Mouse (Mus musculus): ENCODE data around the gene Dpm2. TPM values are rescaled to one million over a fixed set of nuclear protein-coding genes. Genes with fewer than 3 reads are reported as not detected.

Dpm2 gene
- polyA plus RNA-seq, 1 experiment from 2014 or later, result 107 TPM

DNA sequence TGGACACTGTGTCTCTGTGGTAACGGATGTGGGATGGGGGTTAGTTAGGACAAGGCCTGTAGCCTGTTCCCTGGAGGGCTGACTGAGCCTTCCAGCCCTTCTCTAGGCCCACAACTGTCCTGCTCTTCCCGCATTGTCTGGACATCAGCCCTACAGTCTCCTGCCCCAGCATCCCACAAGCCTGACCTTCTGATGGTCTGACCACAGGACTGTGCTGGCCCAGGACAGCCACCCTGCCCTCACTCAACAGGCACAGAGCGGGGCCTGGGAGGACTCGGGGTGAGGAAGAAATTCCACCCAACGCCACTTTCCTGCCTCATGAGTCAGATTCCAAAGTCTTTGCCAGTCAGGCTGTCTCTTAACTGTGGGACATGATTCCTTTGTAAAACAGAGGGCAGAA lies 27.0 kb downstream of the Dpm2 start:
- no peak for DNase-seq (ENCODE audit: low spot score)
- no peak overlapping the region for H3K4me2 ChIP-seq (ENCODE audit: low read depth, low read length)
- no peak overlapping the region for H3K27ac ChIP-seq (replicated peaks; ENCODE audit: low read depth, low read length)
- no peaks in the 10 kb centered on the region for H3K9me3 ChIP-seq (ENCODE audit: control insufficient read depth, low read length)
- 87% methylated on average over 5 of the region's 5 CpGs for WGBS
- H3K9ac ChIP-seq (ENCODE audit: low read depth, low read length), result no peak overlapping the region
- H3K27me3 ChIP-seq (replicated peaks; ENCODE audit: control insufficient read depth, insufficient read depth, low read length), result no peaks in the 10 kb centered on the region
- ATAC-seq (ENCODE audit: low read depth), result no peak
- peaks cover 5% of the 10 kb centered on the region; the same call in 1 of the 2 replicates for H3K4me1 ChIP-seq (ENCODE audit: control insufficient read depth, insufficient read depth, low read length)
- H3K36me3 ChIP-seq (ENCODE audit: control insufficient read depth, insufficient read depth, low read length), result peaks cover 45% of the 10 kb centered on the region; the same call in 1 of the 2 replicates
- H3K4me3 ChIP-seq (ENCODE audit: low read depth, low read length), result no peak overlapping the region

DNA sequence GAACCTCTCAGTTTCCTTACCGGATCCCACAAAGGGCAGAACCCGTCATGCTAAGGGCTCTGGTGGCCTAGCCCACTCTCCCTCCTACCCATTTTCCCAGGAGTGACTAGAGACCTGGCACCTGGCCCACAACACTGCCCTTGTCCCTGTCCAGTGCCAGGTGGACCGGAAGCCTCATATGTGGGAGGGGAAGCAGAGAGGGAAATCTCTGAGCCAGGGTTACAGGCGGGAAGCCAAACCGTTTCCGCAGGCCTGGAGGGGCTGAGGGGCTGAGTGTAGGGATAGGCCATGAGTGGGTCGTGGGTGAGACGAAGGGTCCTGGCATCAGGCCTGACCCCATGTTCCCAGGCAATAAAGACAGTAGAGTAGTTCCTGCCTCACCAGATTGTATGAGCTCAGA lies 27.8 kb downstream of the Dpm2 start:
- Histone ChIP-seq H3K4me1 (ENCODE audit: control insufficient read depth, insufficient read depth, low read length) (peaks cover 5% of the 10 kb centered on the region; the same call in 1 of the 2 replicates), H3K9me3 (ENCODE audit: control insufficient read depth, low read length) (no peaks in the 10 kb centered on the region), H3K36me3 (ENCODE audit: control insufficient read depth, insufficient read depth, low read length) (peaks cover 38% of the 10 kb centered on the region; the same call in 1 of the 2 replicates), H3K4me2 (ENCODE audit: low read depth, low read length) (no peak overlapping the region), H3K9ac (ENCODE audit: low read depth, low read length) (no peak overlapping the region), H3K27me3 (replicated peaks; ENCODE audit: control insufficient read depth, insufficient read depth, low read length) (no peaks in the 10 kb centered on the region), H3K4me3 (ENCODE audit: low read depth, low read length) (no peak overlapping the region), H3K27ac (replicated peaks; ENCODE audit: low read depth, low read length) (no peak overlapping the region)
- ATAC-seq (ENCODE audit: low read depth), result no peak
- 81% methylated on average over 8 of the region's 8 CpGs for WGBS
- DNase-seq (ENCODE audit: low spot score), result no peak

- no peak within 1 kb of the TSS for H3K9ac ChIP-seq (ENCODE audit: low read depth, low read length)
- WGBS, result 82% methylated on average over 3 of the region's 3 CpGs
- no peak within 1 kb of the TSS for H3K27ac ChIP-seq (replicated peaks; ENCODE audit: low read depth, low read length)
- no peaks in the 10 kb centered on the region for H3K27me3 ChIP-seq (replicated peaks; ENCODE audit: control insufficient read depth, insufficient read depth, low read length)
- H3K4me2 ChIP-seq (ENCODE audit: low read depth, low read length), result no peak within 1 kb of the TSS
- no peak for ATAC-seq (ENCODE audit: low read depth)
- DNase-seq (ENCODE audit: low spot score), result no peak
- no peak within 1 kb of the TSS for H3K4me3 ChIP-seq (ENCODE audit: low read depth, low read length)
- peaks cover 5% of the 10 kb centered on the region; the same call in 1 of the 2 replicates for H3K4me1 ChIP-seq (ENCODE audit: control insufficient read depth, insufficient read depth, low read length)
- no peaks in the 10 kb centered on the region for H3K9me3 ChIP-seq (ENCODE audit: control insufficient read depth, low read length)
- H3K36me3 ChIP-seq (ENCODE audit: control insufficient read depth, insufficient read depth, low read length), result peaks cover 29% of the 10 kb centered on the region; the same call in 1 of the 2 replicates
Measured at GRCm38 (mm10) chr2:32599409-32599808, 28.8 kb downstream of the Dpm2 start, which contains the start of gene St6galnac6. Gene St6galnac6 (plus strand): TSS chr2:32599709.

GRCm38 (mm10) chr2:32601417-32602065 lies 30.9 kb downstream of the Dpm2 start:
- no peak overlapping the region for H3K4me3 ChIP-seq (ENCODE audit: low read depth, low read length)
- peak overlapping the region; percentile 70 for H3K27ac ChIP-seq (replicated peaks; ENCODE audit: low read depth, low read length)
- H3K4me1 ChIP-seq (ENCODE audit: control insufficient read depth, insufficient read depth, low read length), result peaks cover 5% of the 10 kb centered on the region; the same call in 1 of the 2 replicates
- ATAC-seq (ENCODE audit: low read depth) (peak; percentile 19; the same call in 1 of the 2 replicates), DNase-seq (ENCODE audit: low spot score) (peak; percentile 55)
- no peak overlapping the region for H3K4me2 ChIP-seq (ENCODE audit: low read depth, low read length)
- peaks cover 14% of the 10 kb centered on the region; the same call in 1 of the 2 replicates for H3K36me3 ChIP-seq (ENCODE audit: control insufficient read depth, insufficient read depth, low read length)
- no peaks in the 10 kb centered on the region for H3K27me3 ChIP-seq (replicated peaks; ENCODE audit: control insufficient read depth, insufficient read depth, low read length)
- 28% methylated on average over 8 of the region's 8 CpGs for WGBS
- H3K9ac ChIP-seq (ENCODE audit: low read depth, low read length), result no peak overlapping the region
- H3K9me3 ChIP-seq (ENCODE audit: control insufficient read depth, low read length), result no peaks in the 10 kb centered on the region

DNA sequence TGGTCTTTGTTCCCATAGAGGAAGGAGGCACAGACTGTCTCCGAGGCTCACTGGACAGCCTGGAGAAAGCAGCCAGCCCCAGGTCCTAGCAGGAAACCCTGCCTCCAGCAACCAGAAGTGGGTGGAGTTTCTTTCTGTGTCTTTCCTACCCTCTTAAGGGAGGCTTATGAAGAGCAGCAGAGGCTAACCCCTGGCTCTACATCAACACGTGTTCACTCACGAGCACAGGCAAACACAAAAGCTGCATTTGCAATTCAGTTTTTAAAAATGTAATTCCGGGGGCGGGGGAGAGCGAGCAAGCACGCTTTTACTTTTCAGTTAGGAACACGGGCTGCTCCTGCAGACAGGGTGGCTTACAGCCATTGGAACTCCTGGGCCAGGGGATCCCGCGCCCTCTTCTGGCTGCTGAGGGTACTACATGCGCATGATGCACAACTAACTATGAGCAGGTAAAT lies 32.0 kb downstream of the Dpm2 start:
- H3K4me3 ChIP-seq (ENCODE audit: low read depth, low read length), result peak overlapping the region; percentile 33
- peak overlapping the region; percentile 51 for H3K4me2 ChIP-seq (ENCODE audit: low read depth, low read length)
- H3K36me3 ChIP-seq (ENCODE audit: control insufficient read depth, insufficient read depth, low read length), result peaks cover 4% of the 10 kb centered on the region; the same call in 1 of the 2 replicates
- under 1% methylated on average over 11 of the region's 11 CpGs for WGBS
- H3K4me1 ChIP-seq (ENCODE audit: control insufficient read depth, insufficient read depth, low read length), result peaks cover 7% of the 10 kb centered on the region
- H3K27me3 ChIP-seq (replicated peaks; ENCODE audit: control insufficient read depth, insufficient read depth, low read length), result 0 out of 2 replicates have a peak, but pooled peaks cover 3% of the 10 kb centered on the region
- H3K27ac ChIP-seq (replicated peaks; ENCODE audit: low read depth, low read length), result peak overlapping the region; percentile 61
- 0 out of 2 replicates have a peak overlapping the region, but pooled peaks have one; percentile 0 for H3K9ac ChIP-seq (ENCODE audit: low read depth, low read length)
- DNase-seq (ENCODE audit: low spot score) (peak; percentile 80), ATAC-seq (ENCODE audit: low read depth) (peak; percentile 56)
- no peaks in the 10 kb centered on the region for H3K9me3 ChIP-seq (ENCODE audit: control insufficient read depth, low read length)

DNA sequence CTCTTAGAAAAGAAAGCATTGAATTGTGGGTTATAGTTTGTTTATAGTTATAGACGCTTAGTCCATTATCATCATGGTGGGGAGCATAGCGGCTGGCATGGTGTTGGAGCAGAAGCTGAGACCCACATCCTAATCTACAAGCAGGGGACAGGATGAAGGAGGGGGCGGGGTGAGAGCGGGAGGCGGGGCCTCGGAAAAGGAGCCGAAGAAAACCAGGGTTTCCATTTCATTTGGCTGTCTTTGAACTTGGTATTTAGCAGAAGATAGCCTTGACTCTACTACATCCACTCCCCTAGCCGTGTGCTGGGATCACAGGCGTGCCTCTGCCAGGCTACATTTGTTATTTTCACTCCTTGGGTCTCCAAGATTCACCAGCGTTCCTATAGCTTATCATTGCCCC lies 34.0 kb downstream of the Dpm2 start:
- no peaks in the 10 kb centered on the region for H3K36me3 ChIP-seq (ENCODE audit: control insufficient read depth, insufficient read depth, low read length)
- no peak overlapping the region for H3K4me3 ChIP-seq (ENCODE audit: low read depth, low read length)
- ATAC-seq (ENCODE audit: low read depth) (no peak), DNase-seq (ENCODE audit: low spot score) (no peak)
- 0 out of 2 replicates have a peak, but pooled peaks cover 3% of the 10 kb centered on the region for H3K27me3 ChIP-seq (replicated peaks; ENCODE audit: control insufficient read depth, insufficient read depth, low read length)
- H3K4me1 ChIP-seq (ENCODE audit: control insufficient read depth, insufficient read depth, low read length), result peaks cover 20% of the 10 kb centered on the region
- 55% methylated on average over 10 of the region's 10 CpGs for WGBS
- no peak overlapping the region for H3K4me2 ChIP-seq (ENCODE audit: low read depth, low read length)
- no peak overlapping the region for H3K9ac ChIP-seq (ENCODE audit: low read depth, low read length)
- H3K27ac ChIP-seq (replicated peaks; ENCODE audit: low read depth, low read length), result no peak overlapping the region
- no peaks in the 10 kb centered on the region for H3K9me3 ChIP-seq (ENCODE audit: control insufficient read depth, low read length)

- Histone ChIP-seq H3K9ac (ENCODE audit: low read depth, low read length) (peak overlapping the region; percentile 73), H3K27ac (replicated peaks; ENCODE audit: low read depth, low read length) (peak overlapping the region; percentile 72; the same call in 1 of the 2 replicates), H3K4me3 (ENCODE audit: low read depth, low read length) (peak overlapping the region; percentile 57), H3K36me3 (ENCODE audit: control insufficient read depth, insufficient read depth, low read length) (no peaks in the 10 kb centered on the region), H3K27me3 (replicated peaks; ENCODE audit: control insufficient read depth, insufficient read depth, low read length) (0 out of 2 replicates have a peak, but pooled peaks cover 3% of the 10 kb centered on the region), H3K4me2 (ENCODE audit: low read depth, low read length) (peak overlapping the region; percentile 86), H3K4me1 (ENCODE audit: control insufficient read depth, insufficient read depth, low read length) (peaks cover 22% of the 10 kb centered on the region), H3K9me3 (ENCODE audit: control insufficient read depth, low read length) (no peaks in the 10 kb centered on the region)
- WGBS, result 27% methylated on average over 22 of the region's 55 CpGs
- DNase-seq (ENCODE audit: low spot score), result peak; percentile 92
- peak; percentile 87 for ATAC-seq (ENCODE audit: low read depth)
Measured at GRCm38 (mm10) chr2:32606161-32607142, 35.8 kb downstream of the Dpm2 start.
